Mouse (Mus musculus) cerebellum, adult 2 months (tissue): ENCODE measurements around the gene Ptdss2.

Experiments
- CTCF ChIP-seq: fragments of 200-500 bp; IDR thresholded peaks from 2 replicates; pipeline ENCODE4 v1.5.1; 2011; ENCODE audit warnings: low read depth, mild to moderate bottlenecking, control low read depth, low read length, moderate library complexity, borderline replicate concordance; ENCODE audit not compliant: insufficient read depth
- POLR2A ChIP-seq: fragments of 200-500 bp; IDR thresholded peaks from 2 replicates; pipeline ENCODE4 v1.6.1; 2011; ENCODE audit warnings: low read length, control low read depth, borderline replicate concordance; ENCODE audit not compliant: insufficient read depth

- TF ChIP-seq POLR2A: no peak
- no peak for TF ChIP-seq CTCF
Observed at GRCm38 (mm10) chr7:141146043-141146595, 23.9 kb downstream of the Ptdss2 start.
